Mouse (Mus musculus) myocyte (in vitro differentiated cells): ENCODE measurements around the gene Tppp. TPM values are rescaled to one million over a fixed set of nuclear protein-coding genes. Genes with fewer than 3 reads are reported as not detected.

Experiments used
- H3K27me3 ChIP-seq: one replicate; pipeline ENCODE4 v1.6.1; 2011; ENCODE audit not compliant: control insufficient read depth, insufficient read depth, insufficient read length
- H3K36me3 ChIP-seq: one replicate; pipeline ENCODE4 v1.6.1; 2011; ENCODE audit not compliant: control insufficient read depth, insufficient read depth
- H3K4me2 ChIP-seq: one replicate; pipeline ENCODE4 v1.6.1; 2011; ENCODE audit warnings: low read depth, control low read depth
- H3K4me3 ChIP-seq: one replicate; pipeline ENCODE4 v1.5.1; 2011; ENCODE audit warnings: mild to moderate bottlenecking, control low read depth, moderate library complexity
- H3K79me2 ChIP-seq: one replicate; pipeline ENCODE4 v1.6.1; 2011; ENCODE audit not compliant: control insufficient read depth, insufficient read depth
- H3ac ChIP-seq: one replicate; pipeline ENCODE4 v1.6.1; 2011; ENCODE audit not compliant: control insufficient read depth, insufficient read length
- CEBPB ChIP-seq: IDR thresholded peaks from 2 replicates; pipeline ENCODE4 v1.6.1; 2011; ENCODE audit warnings: mild to moderate bottlenecking, moderate library complexity; ENCODE audit not compliant: poor library complexity, insufficient read depth, severe bottlenecking
- E2F4 ChIP-seq: IDR thresholded peaks from one replicate; pipeline ENCODE4 v1.6.1; 2011; ENCODE audit warnings: mild to moderate bottlenecking, control low read depth, moderate library complexity; ENCODE audit not compliant: insufficient read depth
- MAX ChIP-seq: IDR thresholded peaks from one replicate; pipeline ENCODE4 v1.6.1; 2011; ENCODE audit warnings: low read depth, mild to moderate bottlenecking, control low read depth
- MYOD1 ChIP-seq, 3 experiments: IDR thresholded peaks; one replicate each; pipeline ENCODE4 v1.6.1; 2011; ENCODE audit warnings: control low read depth in 2 of 3, low read depth in 2 of 3, mild to moderate bottlenecking in 2 of 3, moderate library complexity in 1 of 3; ENCODE audit not compliant: insufficient read length in 2 of 3, control insufficient read depth in 1 of 3
- MYOG ChIP-seq, 3 experiments: IDR thresholded peaks; one replicate each; pipeline ENCODE4 v1.6.1; 2011; ENCODE audit warnings: control low read depth in 2 of 3, low read depth in 2 of 3, mild to moderate bottlenecking in 2 of 3; ENCODE audit not compliant: insufficient read length in 2 of 3, control insufficient read depth in 1 of 3, insufficient read depth in 1 of 3
- POLR2A ChIP-seq: IDR thresholded peaks from one replicate; pipeline ENCODE4 v1.6.1; 2011; ENCODE audit warnings: low read depth, mild to moderate bottlenecking, control low read depth, moderate library complexity; ENCODE audit not compliant: insufficient read length
- POLR2AphosphoS2 ChIP-seq: IDR thresholded peaks from one replicate; pipeline ENCODE4 v1.6.1; 2011; ENCODE audit warnings: low read depth, control low read depth; ENCODE audit not compliant: insufficient read length
- REST ChIP-seq: IDR thresholded peaks from one replicate; pipeline ENCODE4 v1.6.1; 2011; ENCODE audit warnings: mild to moderate bottlenecking, control low read depth, moderate library complexity; ENCODE audit not compliant: insufficient read depth, insufficient read length
- SRF ChIP-seq: IDR thresholded peaks from one replicate; pipeline ENCODE4 v1.6.1; 2011; ENCODE audit warnings: low read depth; ENCODE audit not compliant: control insufficient read depth, insufficient read length
- TCF12 ChIP-seq: IDR thresholded peaks from one replicate; pipeline ENCODE4 v1.6.1; 2011; ENCODE audit warnings: mild to moderate bottlenecking, control low read depth; ENCODE audit not compliant: poor library complexity, insufficient read depth, severe bottlenecking
- TCF3 ChIP-seq: IDR thresholded peaks from one replicate; pipeline ENCODE4 v1.6.1; 2011; ENCODE audit warnings: low read depth, control low read depth; ENCODE audit not compliant: insufficient read length
- USF1 ChIP-seq: IDR thresholded peaks from one replicate; pipeline ENCODE4 v1.6.1; 2011; ENCODE audit warnings: low read depth, mild to moderate bottlenecking, control low read depth, moderate library complexity
- polyA plus RNA-seq: library from polyadenylated mRNA; unstranded; fragments of >200 nt; fragmentation: generic; extraction: Trizol; gene quantifications from one replicate; pipeline ENCODE4 v1.2.1, GENCODE M21; 2012; ENCODE audit warnings: missing spikeins

The Tppp gene
- not detected for polyA plus RNA-seq

- TF ChIP-seq POLR2AphosphoS2 (no peak), TCF3 (no peak), REST (peak; percentile 71), E2F4 (no peak), TCF12 (no peak), MAX (no peak), SRF (peak; percentile 75), MYOG (IDR thresholded peaks at IDR 0.05; ENCODE audit: control insufficient read depth in 1 of 3, insufficient read depth in 1 of 3, insufficient read length in 2 of 3, low read depth in 2 of 3) (peak in 1 of 3 experiments; percentile 16), POLR2A (no peak), MYOD1 (IDR thresholded peaks at IDR 0.05; ENCODE audit: control insufficient read depth in 1 of 3, insufficient read length in 2 of 3, low read depth in 2 of 3) (no peak)
- H3K36me3 ChIP-seq: no peaks in the 10 kb centered on the region
- H3K4me2 ChIP-seq: peak within 1 kb of the TSS; percentile 69
- H3ac ChIP-seq: no peak within 1 kb of the TSS
- H3K79me2 ChIP-seq: no peaks in the 10 kb centered on the region
- H3K27me3 ChIP-seq: peaks cover 13% of the 10 kb centered on the region
- no peak within 1 kb of the TSS for H3K4me3 ChIP-seq
These were observed at the start of gene Tppp for GRCm38 (mm10) chr13:74008948-74009718. Gene Tppp, plus strand, starts transcription at chr13:74009407.

GRCm38 (mm10) chr13:73960117-73960652 is 49.0 kb upstream of the Tppp start:
- peaks cover 15% of the 10 kb centered on the region for H3K36me3 ChIP-seq
- H3K4me3 ChIP-seq: no peak overlapping the region
- TF ChIP-seq MAX: no peak
- TF ChIP-seq MYOG (IDR thresholded peaks at IDR 0.05; ENCODE audit: control insufficient read depth in 1 of 3, insufficient read depth in 1 of 3, insufficient read length in 2 of 3, low read depth in 2 of 3): no peak
- no peak for TF ChIP-seq MYOD1 (IDR thresholded peaks at IDR 0.05; ENCODE audit: control insufficient read depth in 1 of 3, insufficient read length in 2 of 3, low read depth in 2 of 3)
- no peak for TF ChIP-seq TCF3
- no peak for TF ChIP-seq SRF
- no peak for TF ChIP-seq USF1
- TF ChIP-seq REST: no peak
- no peak for TF ChIP-seq TCF12
- no peak for TF ChIP-seq E2F4
- TF ChIP-seq POLR2A: no peak
- no peak for TF ChIP-seq POLR2AphosphoS2
- TF ChIP-seq CEBPB: no peak
- no peak overlapping the region for H3K4me2 ChIP-seq
- H3ac ChIP-seq: no peak overlapping the region
- no peaks in the 10 kb centered on the region for H3K79me2 ChIP-seq
- H3K27me3 ChIP-seq: no peaks in the 10 kb centered on the region

GRCm38 (mm10) chr13:73961177-73961576 is 48.0 kb upstream of the Tppp start:
- no peak overlapping the region for H3K4me2 ChIP-seq
- no peaks in the 10 kb centered on the region for H3K27me3 ChIP-seq
- no peak for TF ChIP-seq MYOG (IDR thresholded peaks at IDR 0.05; ENCODE audit: control insufficient read depth in 1 of 3, insufficient read depth in 1 of 3, insufficient read length in 2 of 3, low read depth in 2 of 3)
- TF ChIP-seq E2F4: no peak
- no peak for TF ChIP-seq REST
- TF ChIP-seq MAX: no peak
- TF ChIP-seq POLR2A: no peak
- TF ChIP-seq USF1: no peak
- no peak for TF ChIP-seq MYOD1 (IDR thresholded peaks at IDR 0.05; ENCODE audit: control insufficient read depth in 1 of 3, insufficient read length in 2 of 3, low read depth in 2 of 3)
- no peak for TF ChIP-seq TCF12
- TF ChIP-seq POLR2AphosphoS2: no peak
- no peak for TF ChIP-seq CEBPB
- no peak for TF ChIP-seq TCF3
- no peak for TF ChIP-seq SRF

GRCm38 (mm10) chr13:73963551-73963950 is 45.7 kb upstream of the Tppp start, which contains the start of gene Zdhhc11:
Gene Zdhhc11, plus strand, starts transcription at chr13:73963851.
- peaks cover 6% of the 10 kb centered on the region for H3K36me3 ChIP-seq
- no peak within 1 kb of the TSS for H3ac ChIP-seq
- no peak within 1 kb of the TSS for H3K4me2 ChIP-seq
- no peak within 1 kb of the TSS for H3K4me3 ChIP-seq
- no peaks in the 10 kb centered on the region for H3K27me3 ChIP-seq
- TF ChIP-seq USF1 (no peak), TCF12 (no peak), POLR2A (no peak)
- H3K79me2 ChIP-seq: no peaks in the 10 kb centered on the region

More at GRCm38 (mm10) chr13:73961177-73961576, 48.0 kb upstream of the Tppp start:
- no peak overlapping the region for H3ac ChIP-seq
- H3K79me2 ChIP-seq: no peaks in the 10 kb centered on the region
- H3K4me3 ChIP-seq: no peak overlapping the region
- H3K36me3 ChIP-seq: peaks cover 15% of the 10 kb centered on the region
